Mouse (Mus musculus) mesoderm, embryonic 11.5 days (tissue): ENCODE results near the gene Sugt1.

ENCODE experiments used
- DNase-seq: peaks from one replicate; pipeline ENCODE4 v3.0.0-alpha.2; 2012; ENCODE audit warnings: low read depth, low spot score

The Sugt1 gene

GRCm38 (mm10) chr14:79606867-79607266 is 19.4 kb downstream of the Sugt1 start:
- DNase-seq: no peak

DNA sequence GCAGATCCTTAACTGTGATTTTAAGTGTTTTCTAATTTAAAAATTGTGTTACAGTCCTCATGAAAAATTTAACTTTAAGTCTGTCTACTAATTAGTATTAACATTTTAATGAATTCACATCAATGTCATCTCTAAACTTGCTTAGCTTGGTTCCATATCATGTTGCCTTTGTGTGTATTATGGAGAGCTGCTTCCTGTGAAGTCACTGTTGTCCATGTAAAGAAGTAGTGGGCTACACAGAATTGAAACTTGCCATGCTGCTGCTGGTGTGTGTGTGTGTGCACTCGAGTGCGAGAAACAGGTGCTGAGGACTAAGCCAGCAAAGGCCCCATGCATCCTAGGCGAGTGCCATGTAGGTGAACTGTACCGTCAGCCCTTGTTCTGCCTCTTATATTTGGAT is 19.9 kb downstream of the Sugt1 start:
- DNase-seq: no peak

GRCm38 (mm10) chr14:79608286-79608685 is 20.8 kb downstream of the Sugt1 start:
- no peak for DNase-seq

GRCm38 (mm10) chr14:79617121-79617828 is 29.8 kb downstream of the Sugt1 start:
- peak; percentile 9 for DNase-seq

DNA sequence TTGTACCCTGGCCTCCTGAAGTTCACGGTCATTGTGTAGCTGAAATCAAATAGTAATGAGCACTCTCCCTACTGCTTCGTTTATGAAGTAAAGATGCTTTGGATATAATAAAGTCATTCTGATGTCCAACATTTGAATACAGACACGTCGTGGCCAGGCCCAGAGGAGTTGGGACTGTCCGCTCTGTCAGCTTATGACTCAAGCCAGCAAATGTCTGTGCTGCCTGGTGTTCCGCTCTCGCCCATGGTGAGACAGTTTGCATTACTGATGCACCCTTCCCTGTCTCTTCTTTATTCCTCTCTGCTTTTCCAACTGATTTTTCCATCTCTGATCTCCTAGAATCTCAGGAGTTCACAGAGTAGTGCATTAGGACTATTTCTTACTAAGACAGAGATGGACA is 32.3 kb downstream of the Sugt1 start:
- DNase-seq: no peak

DNA sequence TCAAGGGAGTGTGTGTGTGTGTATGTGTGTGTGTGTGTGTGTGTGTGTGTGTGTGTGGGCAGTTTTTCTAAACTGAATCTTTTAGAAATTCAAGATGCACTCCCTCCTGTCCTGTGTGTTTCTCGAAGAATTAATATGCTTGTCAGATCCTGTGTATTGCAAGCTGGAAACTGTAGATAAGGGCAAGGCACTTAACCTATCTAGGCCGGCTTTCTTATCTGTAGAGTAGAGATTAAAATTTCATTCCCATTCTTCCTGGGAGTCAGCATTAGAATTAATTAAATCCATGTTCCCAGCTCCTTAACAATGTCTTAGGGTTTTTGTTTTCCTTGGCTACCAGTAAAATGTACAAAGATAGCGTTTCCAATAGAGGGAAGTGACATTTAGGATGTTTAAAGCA is 33.7 kb downstream of the Sugt1 start:
- no peak for DNase-seq

GRCm38 (mm10) chr14:79632330-79632729 is 44.8 kb downstream of the Sugt1 start:
- no peak for DNase-seq

- no peak for DNase-seq
Measured at GRCm38 (mm10) chr14:79633196-79633595, 45.7 kb downstream of the Sugt1 start.

DNA sequence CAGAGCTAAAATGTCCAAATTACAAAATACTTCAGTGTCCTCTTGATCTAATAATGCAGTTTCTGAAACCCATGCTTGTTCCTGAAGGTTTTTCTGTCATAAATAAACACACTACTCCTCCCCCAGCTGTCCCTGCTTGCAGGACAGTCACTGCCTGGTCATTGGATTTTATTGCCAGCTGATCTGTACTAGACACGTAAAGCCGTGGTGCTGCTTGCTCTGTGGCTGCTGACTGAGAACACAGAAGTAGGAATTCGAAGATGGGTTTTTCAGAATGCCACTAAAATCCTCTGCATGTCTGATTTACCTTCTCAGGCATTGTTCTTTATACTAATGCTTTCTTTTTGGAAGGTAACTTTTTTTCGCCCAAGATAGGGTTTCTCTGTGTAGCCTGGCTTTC is 49.3 kb downstream of the Sugt1 start:
- no peak for DNase-seq

DNA sequence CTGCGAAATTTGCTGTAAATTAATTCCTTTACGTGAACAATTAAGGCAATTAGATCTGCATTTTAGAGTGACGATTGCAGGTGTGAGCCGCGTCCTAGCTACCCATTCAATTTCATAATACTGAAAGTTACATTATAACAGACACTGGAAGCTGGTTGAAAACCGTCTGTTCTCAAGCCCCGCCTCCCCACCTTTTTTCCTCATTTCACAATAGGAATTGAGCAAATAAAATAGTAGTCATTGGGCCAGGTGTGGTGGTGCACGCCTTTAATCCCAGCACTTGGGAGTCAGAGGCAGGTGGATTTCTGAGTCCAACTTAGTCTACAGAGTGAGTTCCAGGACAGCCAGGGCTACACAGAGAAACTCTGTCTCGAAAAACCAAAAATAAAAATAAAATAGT is 54.6 kb downstream of the Sugt1 start:
- no peak for DNase-seq

DNA sequence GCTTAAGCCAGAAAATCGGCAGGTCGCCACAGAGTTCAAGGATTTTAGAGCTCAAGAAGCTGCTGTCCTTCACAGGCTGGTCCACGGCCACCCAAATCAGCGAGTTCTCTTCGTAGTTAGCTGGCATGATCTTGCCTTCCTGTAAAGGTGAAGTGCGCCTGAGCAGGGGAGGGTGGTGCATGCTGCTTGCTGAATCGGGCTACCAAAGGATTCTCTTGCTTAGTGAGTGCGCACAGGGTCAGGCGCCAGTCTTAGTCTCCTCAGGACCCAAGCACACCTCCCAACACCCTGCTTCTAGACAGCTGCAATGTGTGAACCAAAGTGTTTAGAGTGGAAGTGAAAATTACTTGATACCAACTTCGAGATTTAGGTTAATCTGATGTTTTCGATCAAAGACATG is 57.9 kb downstream of the Sugt1 start:
- DNase-seq: no peak

DNA sequence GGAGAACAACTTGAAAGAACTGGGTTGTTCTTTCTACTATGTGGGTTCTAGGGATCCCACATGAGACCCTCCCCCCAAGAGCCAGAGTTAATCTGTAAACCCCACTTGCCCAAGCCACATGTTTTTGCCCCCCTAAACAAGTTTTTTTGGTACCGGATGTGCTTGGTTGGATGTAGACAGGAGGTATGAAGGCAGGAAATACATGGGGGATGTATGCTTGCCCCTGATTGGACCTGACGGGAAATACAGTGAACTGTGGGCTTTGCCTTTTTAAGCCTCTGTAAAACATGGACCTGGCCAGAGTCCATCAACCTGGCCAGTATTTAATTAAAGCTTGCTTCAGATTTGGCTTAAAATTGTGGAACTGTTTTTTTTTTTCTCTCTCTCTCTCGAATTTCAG is 62.2 kb downstream of the Sugt1 start:
- DNase-seq: no peak

- no peak for DNase-seq
Measured at GRCm38 (mm10) chr14:79652654-79653053, 65.2 kb downstream of the Sugt1 start.

DNA sequence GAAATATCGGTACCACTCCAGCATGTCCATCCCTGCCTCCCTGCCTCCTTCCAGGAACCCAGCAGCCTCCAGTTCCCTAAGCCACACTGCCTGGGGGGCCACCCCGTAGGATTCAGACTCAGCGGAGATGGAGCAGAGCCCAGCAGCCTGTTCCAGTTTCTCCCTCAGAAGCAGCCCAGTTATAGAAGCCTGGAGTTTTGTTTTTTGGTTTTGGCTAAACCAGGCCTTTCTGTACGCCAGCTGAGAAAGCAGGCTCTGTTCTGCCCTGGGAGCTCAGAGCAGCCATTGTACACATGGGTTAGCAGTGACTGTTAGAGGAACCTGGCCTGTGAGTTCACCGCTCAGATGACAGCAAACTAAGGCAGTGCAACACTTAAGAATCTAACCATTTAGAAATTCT is 70.8 kb downstream of the Sugt1 start:
- DNase-seq: no peak

GRCm38 (mm10) chr14:79658748-79659508 is 71.4 kb downstream of the Sugt1 start:
- DNase-seq: no peak

- no peak for DNase-seq
Measured at GRCm38 (mm10) chr14:79660467-79660866, 73.0 kb downstream of the Sugt1 start.

DNA sequence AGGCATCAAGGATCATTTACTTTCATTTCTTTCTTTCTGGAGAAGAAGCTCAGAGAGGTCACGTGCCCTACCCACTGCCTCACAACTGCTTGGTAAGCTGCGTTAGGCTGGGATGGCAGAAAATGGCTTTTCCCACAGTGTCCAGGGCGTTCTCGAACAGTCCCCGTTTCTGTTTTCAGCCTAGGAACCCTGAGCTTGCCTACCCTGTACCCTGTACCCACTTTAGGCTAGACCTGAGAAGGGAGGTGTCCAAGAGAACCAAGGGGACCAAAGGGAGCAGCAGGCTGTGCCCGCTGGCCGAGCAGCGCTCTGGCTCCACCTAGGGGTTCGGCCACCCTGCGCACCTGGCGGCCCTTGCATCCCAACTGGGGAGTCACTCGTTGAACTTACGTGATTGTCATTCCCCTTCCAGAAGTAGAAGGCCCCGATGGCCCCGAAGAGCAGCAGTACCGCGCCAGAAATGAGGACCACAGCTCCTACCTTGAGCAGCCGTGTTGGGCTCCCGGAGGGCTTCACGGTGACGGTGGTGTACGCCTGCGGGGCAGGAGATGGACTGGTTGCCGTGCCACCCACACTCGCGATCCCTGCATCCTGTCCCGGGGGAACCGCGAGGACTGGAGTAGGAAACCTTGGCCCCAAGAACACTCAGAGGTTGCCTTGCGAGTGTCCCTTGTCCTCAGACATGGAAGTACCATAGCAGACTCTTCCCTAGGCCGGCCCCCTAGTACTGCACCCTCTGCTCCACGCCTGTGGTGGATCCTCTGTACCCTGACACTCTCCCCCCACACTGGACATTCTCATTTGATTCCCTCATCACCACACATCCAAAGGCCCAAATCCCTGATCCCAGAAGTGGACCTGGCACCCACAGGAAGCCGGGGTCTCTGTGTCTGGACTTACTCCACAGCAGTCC is 73.8 kb downstream of the Sugt1 start:
- DNase-seq: peak; percentile 63

GRCm38 (mm10) chr14:79662001-79662400 is 74.5 kb downstream of the Sugt1 start, which contains the start of gene Cnmd:
Cnmd (minus strand) TSS chr14:79662170.
- DNase-seq: no peak

- DNase-seq: no peak
Measured at GRCm38 (mm10) chr14:79671008-79671407, 83.5 kb downstream of the Sugt1 start.

GRCm38 (mm10) chr14:79672567-79672966 is 85.1 kb downstream of the Sugt1 start:
- no peak for DNase-seq

DNA sequence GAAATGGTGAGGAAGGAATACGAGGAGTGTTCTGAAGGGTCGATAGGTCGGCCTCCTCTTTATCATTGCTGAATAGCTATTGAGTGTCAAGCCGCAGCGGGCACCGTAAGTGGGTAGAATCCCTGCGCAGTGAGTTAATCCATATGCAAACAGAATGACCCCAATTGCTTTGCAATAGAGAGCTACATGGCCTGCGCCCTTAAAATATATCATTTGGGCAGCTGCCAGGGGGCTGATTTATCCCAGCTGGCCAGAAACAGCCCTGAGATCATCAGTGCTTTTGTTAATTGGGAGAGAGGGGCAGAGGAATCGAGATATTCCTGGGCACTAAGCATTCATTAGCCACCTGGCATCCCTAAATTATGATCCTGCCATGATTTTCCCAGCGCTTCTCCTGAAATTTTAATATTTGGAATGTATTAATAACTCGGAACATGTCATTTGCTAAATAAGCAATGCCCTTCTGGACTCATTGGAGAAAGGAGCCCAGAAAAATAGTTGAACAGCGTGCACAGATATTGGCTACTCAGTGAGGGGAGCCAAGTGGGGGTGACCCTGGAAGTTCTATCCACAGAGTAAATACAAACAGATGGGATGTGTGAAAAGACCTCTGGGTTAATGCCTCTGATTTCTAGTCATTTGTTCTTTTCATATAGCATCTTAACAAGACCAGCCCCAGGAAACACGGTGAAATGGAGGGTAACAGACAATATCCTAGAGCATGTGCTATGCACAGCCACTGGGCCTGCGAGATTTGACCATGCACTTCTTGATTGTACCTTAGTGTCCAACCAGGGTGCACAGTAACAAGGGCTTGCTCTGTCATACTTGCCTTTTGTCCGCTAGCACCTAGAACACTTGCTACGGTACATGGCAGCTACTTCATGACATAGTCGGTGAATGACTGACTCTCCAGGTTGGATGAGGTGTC is 85.9 kb downstream of the Sugt1 start:
- DNase-seq: peak; percentile 71
